Mouse (Mus musculus): ENCODE data around the gene Pglyrp1.

DNA sequence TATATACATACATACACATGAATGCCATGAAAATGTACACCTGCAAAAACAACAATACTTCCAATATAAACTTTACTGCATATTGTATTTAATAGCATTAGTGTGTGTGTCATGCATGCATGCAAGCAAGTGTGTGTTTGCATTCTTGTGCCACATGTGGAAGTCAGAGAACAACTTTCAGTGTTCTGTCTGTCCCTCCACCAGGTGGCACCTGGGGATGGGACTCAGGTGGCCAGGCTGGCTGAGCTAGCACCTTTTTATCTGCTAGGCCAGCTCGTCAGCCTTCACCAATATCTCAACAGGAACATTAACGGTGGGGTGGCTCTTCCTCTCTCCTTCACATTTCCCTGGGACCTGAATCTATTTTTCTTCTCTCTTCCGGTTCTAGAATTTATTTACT, 31.4 kb downstream of the Pglyrp1 start:
- no peak for TF ChIP-seq CTCF (IDR thresholded peaks at IDR 0.05; ENCODE audit: low read depth, low read length)
- TF ChIP-seq POLR2A (IDR thresholded peaks at IDR 0.05; ENCODE audit: borderline replicate concordance, low read depth, low read length): no peak

Data from bone marrow macrophage, adult 2 months (primary cell).